Mouse (Mus musculus): ENCODE measurements around the gene 2310011J03Rik.

DNA sequence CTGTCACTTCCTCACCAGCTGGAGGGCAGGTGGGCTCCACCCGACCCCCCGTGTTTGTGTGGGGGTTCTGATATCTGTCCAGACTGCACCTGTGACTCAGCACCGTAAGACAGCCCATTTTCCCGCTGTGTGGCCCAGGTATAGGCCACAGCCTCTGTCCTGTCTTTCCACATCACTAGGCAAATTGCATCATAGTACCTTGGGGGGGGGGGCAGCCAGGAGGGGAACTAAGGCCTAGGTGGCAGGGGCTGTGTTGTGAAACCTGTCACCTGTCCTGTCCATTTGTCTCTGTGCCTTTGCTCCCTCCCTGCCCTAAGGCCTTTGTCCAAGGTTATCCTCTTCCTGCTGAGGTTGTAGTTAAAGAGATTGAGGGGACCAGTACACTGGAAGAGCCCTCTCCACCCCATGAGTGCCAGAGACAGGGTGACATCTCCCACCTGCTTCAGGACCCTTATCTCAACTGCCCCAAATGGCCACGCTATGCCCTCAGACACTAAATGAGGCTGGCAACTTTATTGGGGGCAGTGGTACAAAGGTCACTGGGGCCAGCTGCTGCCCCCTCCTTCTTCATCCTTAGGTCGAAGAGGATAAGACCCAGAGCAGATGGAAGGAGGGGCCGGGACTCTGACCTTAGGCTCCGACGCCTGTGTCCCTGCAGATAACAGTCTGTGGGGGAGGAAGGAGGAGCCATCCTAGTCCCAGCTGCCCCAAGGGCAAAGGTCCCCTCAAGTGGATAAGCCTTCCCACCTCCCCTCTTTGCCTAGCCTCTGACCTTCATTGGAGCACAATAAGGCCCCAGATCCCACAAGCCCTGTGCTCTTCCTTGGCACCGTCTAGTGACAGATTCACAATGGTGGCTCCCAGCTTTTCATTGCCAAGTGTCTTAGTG is 11.5 kb upstream of the 2310011J03Rik start:
- TF ChIP-seq CTCF (conservative IDR thresholded peaks at IDR 0.05; ENCODE audit: insufficient read depth, insufficient read length, low read depth, low read length) (no peak), POLR2A (IDR thresholded peaks at IDR 0.05; ENCODE audit: low read depth, low read length) (no peak)
